In genomic region chr9:97311614-97312013, GRCm38 (mm10) we compare ENCODE assay signal across 25 mouse cellular contexts. TPM values are rescaled to one million over a fixed set of nuclear protein-coding genes. Genes with fewer than 3 reads are reported as not detected.
A peak's percentile ranks its signal among the peaks of the same experiment; 100 is the strongest.
DNase-seq lines count a peak whose midpoint lies in the region; TF ChIP-seq lines count a peak whose summit lies in the region.
"Had no signal": no experiment of that assay in that cellular context is flagged by ENCODE, and none has a peak within 500 bp of the region (broad histone marks: within the 10 kb centered on the region; RNA-seq: fewer than 3 reads in every experiment).

No protein-coding gene starts in this region.

- no peak for TF ChIP-seq POLR2A in lung, adult 2 months (IDR thresholded peaks at IDR 0.05; ENCODE audit: borderline replicate concordance, extremely low read depth, low read depth, low read length)

- DNase-seq in lung, postnatal 36 days = peak; percentile 9
- no peak for DNase-seq in lung, adult 2 months
- DNase-seq in 3134 (ENCODE audit: extremely low read depth, insufficient read length, low spot score) (peak; percentile 61), R1 (ENCODE audit: low read depth, low spot score) (peak; percentile 22)
- DNase-seq in CD4-positive helper T cell, adult 2 months (ENCODE audit: low read depth, low spot score) = peak; percentile 16
- no peak for DNase-seq in heart, adult 9 months (ENCODE audit: low spot score in 2 of 2)
- no peak for DNase-seq in T-cell, adult 2 months (ENCODE audit: low spot score)
- DNase-seq: adrenal gland, adult 8-10 months; B cell, adult 2 months; cerebellum, adult 11 months; cerebellum, adult 8-10 months; cerebellum, postnatal 14 days; embryo, embryonic 11 days; heart, postnatal 10 days; heart, postnatal 4 days had no signal

- TF ChIP-seq CTCF in lung, adult 2 months (IDR thresholded peaks at IDR 0.05; ENCODE audit: insufficient read depth, low read length) = no peak

- H3K4me3 ChIP-seq in lung, adult 2 months (replicated peaks; ENCODE audit: extremely low read depth, low read depth, low read length) = no peak overlapping the region
- H3K4me3 ChIP-seq: embryonic facial prominence, embryonic 12.5 days; forebrain, embryonic 15.5 days; hindbrain, embryonic 12.5 days had no signal

- no peaks in the 10 kb centered on the region for H3K4me1 ChIP-seq in lung, adult 2 months (ENCODE audit: control insufficient read depth, insufficient read depth, low read length)
- H3K4me1 ChIP-seq: embryonic facial prominence, embryonic 12.5 days; forebrain, embryonic 15.5 days; hindbrain, embryonic 12.5 days had no signal

- 73% methylated on average over 7 of the region's 7 CpGs for WGBS in lung, adult 2 months

RNA-seq across cellular contexts. Expression of gene Trim42, which starts 58.1 kb away (rescaled TPM):
- polyA plus RNA-seq in lung, adult 2 months (2012; rRNA removed) = not detected in 2 replicates
- polyA plus RNA-seq: activated CD4-positive, CD25-positive, alpha-beta regulatory T cell, adult 4 months; brain, embryonic 14.5 days; embryonic facial prominence, embryonic 12.5 days; forebrain, embryonic 11.5 days; forebrain, embryonic 15.5 days; heart, embryonic 14.5 days; hindbrain, embryonic 12.5 days; hindbrain, embryonic 16.5 days; inflammation-experienced regulatory T-cells, adult 6 months; intestine, postnatal 0 days had no signal

Comparison
In these comparisons a context has a peak if more than half of its experiments do, and no peak if none do; other contexts are left out.
1. DNase-seq: peak in lung, postnatal 36 days (single experiment), 3134 (single experiment), CD4-positive helper T cell, adult 2 months (single experiment) and R1 (single experiment); none in lung, adult 2 months (single experiment), heart, adult 9 months (0 of 2) and T-cell, adult 2 months (single experiment).